Mouse (Mus musculus): ENCODE results near the gene Dennd4a.

Gene Dennd4a

GRCm38 (mm10) chr9:64790673-64791660, 20.2 kb upstream of the Dennd4a start:
- no peak for DNase-seq (ENCODE audit: low spot score)

- no peak for DNase-seq (ENCODE audit: low spot score)
These were observed 19.5 kb upstream of the Dennd4a start for GRCm38 (mm10) chr9:64791676-64792075.

GRCm38 (mm10) chr9:64792379-64793274, 18.5 kb upstream of the Dennd4a start:
- DNase-seq (ENCODE audit: low spot score) = no peak

- DNase-seq (ENCODE audit: low spot score) = no peak
These were observed 17.9 kb upstream of the Dennd4a start for GRCm38 (mm10) chr9:64793275-64793590.

- no peak for DNase-seq (ENCODE audit: low spot score)
These were observed 17.3 kb upstream of the Dennd4a start for GRCm38 (mm10) chr9:64793794-64794193.

- no peak for DNase-seq (ENCODE audit: low spot score)
These were observed 16.4 kb upstream of the Dennd4a start for GRCm38 (mm10) chr9:64794448-64795420.

GRCm38 (mm10) chr9:64795846-64796615, 15.1 kb upstream of the Dennd4a start:
- DNase-seq (ENCODE audit: low spot score) = no peak

GRCm38 (mm10) chr9:64797392-64797791, 13.7 kb upstream of the Dennd4a start:
- DNase-seq (ENCODE audit: low spot score) = no peak

GRCm38 (mm10) chr9:64798099-64798498, 13.0 kb upstream of the Dennd4a start:
- no peak for DNase-seq (ENCODE audit: low spot score)

GRCm38 (mm10) chr9:64798859-64799258, 12.3 kb upstream of the Dennd4a start:
- no peak for DNase-seq (ENCODE audit: low spot score)

- no peak for DNase-seq (ENCODE audit: low spot score)
These were observed 11.6 kb upstream of the Dennd4a start for GRCm38 (mm10) chr9:64799504-64799903.

- DNase-seq (ENCODE audit: low spot score) = no peak
These were observed 8.6 kb upstream of the Dennd4a start for GRCm38 (mm10) chr9:64802561-64802960.

- DNase-seq (ENCODE audit: low spot score) = no peak
These were observed 7.5 kb upstream of the Dennd4a start for GRCm38 (mm10) chr9:64803373-64804214.

- DNase-seq (ENCODE audit: low spot score) = no peak
These were observed 5.3 kb upstream of the Dennd4a start for GRCm38 (mm10) chr9:64805875-64806274.

- no peak for DNase-seq (ENCODE audit: low spot score)
These were observed 4.6 kb upstream of the Dennd4a start for GRCm38 (mm10) chr9:64806335-64807060.

GRCm38 (mm10) chr9:64807061-64807808, 3.9 kb upstream of the Dennd4a start:
- no peak for DNase-seq (ENCODE audit: low spot score)

GRCm38 (mm10) chr9:64809851-64810250, 1.3 kb upstream of the Dennd4a start:
- no peak for DNase-seq (ENCODE audit: low spot score)
